Mouse (Mus musculus) heart, embryonic 15.5 days (tissue): ENCODE data around the gene Rfx5. TPM values are rescaled to one million over a fixed set of nuclear protein-coding genes. Genes with fewer than 3 reads are reported as not detected.

Experiments used
- ATAC-seq: fragments of 200-750 bp; cut with Nextera tagmentation; replicated peaks from 2 replicates; pipeline ENCODE4 v1.8.0; 2017; ENCODE audit warnings: low read depth, moderate TSS enrichment; ENCODE audit not compliant: insufficient number of reproducible peaks, insufficient read depth, low FRiP score
- H3K27ac ChIP-seq: fragments of 300-500 bp; sonication (generic); 2 replicates; pipeline ENCODE4 v1.5.1; 2015; ENCODE audit warnings: mild to moderate bottlenecking, inconsistent platforms
- H3K27me3 ChIP-seq: fragments of 300-500 bp; sonication (generic); 2 replicates; pipeline ENCODE4 v1.6.1; 2015; ENCODE audit warnings: inconsistent platforms
- H3K36me3 ChIP-seq: fragments of 300-500 bp; sonication (generic); 2 replicates; pipeline ENCODE4 v1.6.1; 2015; ENCODE audit warnings: mild to moderate bottlenecking, inconsistent platforms
- H3K4me1 ChIP-seq: fragments of 300-500 bp; sonication (generic); replicated peaks from 2 replicates; pipeline ENCODE4 v1.6.1; 2015; ENCODE audit warnings: inconsistent platforms
- H3K4me2 ChIP-seq: fragments of 300-500 bp; sonication (generic); 2 replicates; pipeline ENCODE4 v1.6.1; 2015; ENCODE audit warnings: inconsistent platforms, mild to moderate bottlenecking, moderate library complexity
- H3K4me3 ChIP-seq: fragments of 300-500 bp; sonication (generic); 2 replicates; pipeline ENCODE4 v1.5.1; 2015; ENCODE audit warnings: mild to moderate bottlenecking, inconsistent platforms
- H3K9ac ChIP-seq: fragments of 300-500 bp; sonication (generic); 2 replicates; pipeline ENCODE4 v1.6.1; 2015; ENCODE audit warnings: mild to moderate bottlenecking, inconsistent platforms
- H3K9me3 ChIP-seq: fragments of 300-500 bp; sonication (generic); replicated peaks from 2 replicates; pipeline ENCODE4 v1.6.1; 2016; ENCODE audit warnings: inconsistent platforms
- WGBS: fragments of 180-500 bp; shearing (Covaris S2); methylation state at CpG from one replicate; pipeline ENCODE4 v1.1.7; 2015; ENCODE audit warnings: mixed read lengths; 5-methylcytosine and 5-hydroxymethylcytosine counted together
- polyA plus RNA-seq: library from polyadenylated mRNA; unstranded; fragments of >200 nt; fragmentation: Nextera tagmentation; extraction: Ambion mirVana; gene quantifications from 2 replicates; pipeline ENCODE4 v1.2.1, GENCODE M21; 2015

Rfx5 gene
- polyA plus RNA-seq, 1 experiment from 2014 or later, result 3.6 TPM

- Histone ChIP-seq H3K9me3 (no peaks in the 10 kb centered on the region), H3K4me2 (no peak overlapping the region), H3K27ac (no peak overlapping the region), H3K4me3 (no peak overlapping the region), H3K36me3 (no peaks in the 10 kb centered on the region; the same call in 1 of the 2 replicates), H3K27me3 (no peaks in the 10 kb centered on the region), H3K9ac (no peak overlapping the region), H3K4me1 (peaks cover 16% of the 10 kb centered on the region)
- no peak for ATAC-seq
- 59% methylated on average over 3 of the region's 3 CpGs for WGBS
Measured at GRCm38 (mm10) chr3:94972552-94972951, 18.7 kb downstream of the Rfx5 start.

- 84% methylated on average over 5 of the region's 5 CpGs for WGBS
Measured at GRCm38 (mm10) chr3:94973620-94974019, 19.7 kb downstream of the Rfx5 start.

GRCm38 (mm10) chr3:94974026-94974527, 20.2 kb downstream of the Rfx5 start:
- Histone ChIP-seq H3K27ac (peak overlapping the region; percentile 90), H3K9me3 (no peaks in the 10 kb centered on the region), H3K4me1 (peaks cover 16% of the 10 kb centered on the region), H3K4me2 (peak overlapping the region; percentile 76), H3K27me3 (no peaks in the 10 kb centered on the region), H3K4me3 (peak overlapping the region; percentile 93), H3K36me3 (no peaks in the 10 kb centered on the region; the same call in 1 of the 2 replicates), H3K9ac (peak overlapping the region; percentile 66)
- WGBS, result 20% methylated on average over 9 of the region's 9 CpGs
- no peak; the same call in 1 of the 2 replicates for ATAC-seq

More at GRCm38 (mm10) chr3:94973620-94974019, 19.7 kb downstream of the Rfx5 start:
- Histone ChIP-seq H3K9me3 (no peaks in the 10 kb centered on the region), H3K9ac (no peak overlapping the region), H3K4me3 (no peak overlapping the region), H3K36me3 (no peaks in the 10 kb centered on the region; the same call in 1 of the 2 replicates), H3K27me3 (no peaks in the 10 kb centered on the region), H3K4me2 (peak overlapping the region; percentile 76), H3K4me1 (peaks cover 16% of the 10 kb centered on the region), H3K27ac (no peak overlapping the region)
- ATAC-seq, result no peak

GRCm38 (mm10) chr3:94974528-94975422, 20.9 kb downstream of the Rfx5 start, which contains the start of gene Pi4kb:
Pi4kb (plus strand) TSS chr3:94974731.
- Histone ChIP-seq H3K27ac (peak within 1 kb of the TSS; percentile 90), H3K9ac (peak within 1 kb of the TSS; percentile 89), H3K4me2 (peak within 1 kb of the TSS; percentile 76), H3K4me3 (peak within 1 kb of the TSS; percentile 93), H3K9me3 (no peaks in the 10 kb centered on the region), H3K4me1 (peaks cover 16% of the 10 kb centered on the region), H3K36me3 (no peaks in the 10 kb centered on the region; the same call in 1 of the 2 replicates), H3K27me3 (no peaks in the 10 kb centered on the region)
- under 1% methylated on average over 57 of the region's 57 CpGs for WGBS
- ATAC-seq, result peak; percentile 92

- H3K36me3 ChIP-seq, result peaks cover 23% of the 10 kb centered on the region
Measured at GRCm38 (mm10) chr3:94984312-94984711, 30.4 kb downstream of the Rfx5 start.

GRCm38 (mm10) chr3:94985513-94985912, 31.6 kb downstream of the Rfx5 start:
- ATAC-seq, result no peak
- WGBS, result 92% methylated on average over 2 of the region's 2 CpGs
- Histone ChIP-seq H3K9me3 (no peaks in the 10 kb centered on the region), H3K4me3 (no peak overlapping the region), H3K27me3 (no peaks in the 10 kb centered on the region), H3K9ac (no peak overlapping the region), H3K4me1 (peaks cover 46% of the 10 kb centered on the region), H3K4me2 (no peak overlapping the region), H3K36me3 (peaks cover 23% of the 10 kb centered on the region), H3K27ac (no peak overlapping the region)

More at GRCm38 (mm10) chr3:94984312-94984711, 30.4 kb downstream of the Rfx5 start:
- Histone ChIP-seq H3K9ac (no peak overlapping the region), H3K4me1 (peaks cover 39% of the 10 kb centered on the region), H3K27ac (no peak overlapping the region), H3K4me2 (no peak overlapping the region), H3K9me3 (no peaks in the 10 kb centered on the region), H3K27me3 (no peaks in the 10 kb centered on the region), H3K4me3 (no peak overlapping the region)
- ATAC-seq, result no peak
- 89% methylated on average over 11 of the region's 11 CpGs for WGBS

- Histone ChIP-seq H3K36me3 (peaks cover 21% of the 10 kb centered on the region), H3K27ac (peak overlapping the region; percentile 60)
Measured at GRCm38 (mm10) chr3:94987578-94987977, 33.7 kb downstream of the Rfx5 start.

GRCm38 (mm10) chr3:94989159-94989761, 35.4 kb downstream of the Rfx5 start:
- peak overlapping the region; percentile 21; the same call in 1 of the 2 replicates for H3K4me2 ChIP-seq

More at GRCm38 (mm10) chr3:94987578-94987977, 33.7 kb downstream of the Rfx5 start:
- H3K4me2 ChIP-seq, result no peak overlapping the region
- ATAC-seq, result peak; percentile 86
- no peak overlapping the region for H3K9ac ChIP-seq
- no peak overlapping the region for H3K4me3 ChIP-seq
- H3K27me3 ChIP-seq, result no peaks in the 10 kb centered on the region
- H3K4me1 ChIP-seq, result peaks cover 46% of the 10 kb centered on the region
- H3K9me3 ChIP-seq, result no peaks in the 10 kb centered on the region

GRCm38 (mm10) chr3:94996946-94997345, 43.1 kb downstream of the Rfx5 start:
- 18% methylated on average over 2 of the region's 2 CpGs for WGBS

More at GRCm38 (mm10) chr3:94989159-94989761, 35.4 kb downstream of the Rfx5 start:
- Histone ChIP-seq H3K27ac (peak overlapping the region; percentile 53), H3K36me3 (peaks cover 23% of the 10 kb centered on the region), H3K4me1 (peaks cover 46% of the 10 kb centered on the region), H3K9me3 (no peaks in the 10 kb centered on the region), H3K9ac (peak overlapping the region; percentile 15; the same call in 1 of the 2 replicates), H3K4me3 (no peak overlapping the region), H3K27me3 (no peaks in the 10 kb centered on the region)
- ATAC-seq, result no peak
- WGBS, result 28% methylated on average over 9 of the region's 9 CpGs

GRCm38 (mm10) chr3:95002569-95002968, 48.7 kb downstream of the Rfx5 start:
- no peaks in the 10 kb centered on the region for H3K9me3 ChIP-seq
- no peak for ATAC-seq
- no peaks in the 10 kb centered on the region for H3K4me1 ChIP-seq
- peaks cover 86% of the 10 kb centered on the region for H3K36me3 ChIP-seq
- no peak overlapping the region for H3K9ac ChIP-seq
- H3K4me2 ChIP-seq, result no peak overlapping the region
- H3K27ac ChIP-seq, result no peak overlapping the region
- no peak overlapping the region for H3K4me3 ChIP-seq
- H3K27me3 ChIP-seq, result no peaks in the 10 kb centered on the region
- 88% methylated on average over 4 of the region's 4 CpGs for WGBS

More at GRCm38 (mm10) chr3:94996946-94997345, 43.1 kb downstream of the Rfx5 start:
- H3K36me3 ChIP-seq, result peaks cover 73% of the 10 kb centered on the region
- H3K4me2 ChIP-seq, result no peak overlapping the region
- no peak overlapping the region for H3K4me3 ChIP-seq
- H3K9ac ChIP-seq, result no peak overlapping the region
- no peaks in the 10 kb centered on the region; the same call in 1 of the 2 replicates for H3K4me1 ChIP-seq
- no peaks in the 10 kb centered on the region for H3K27me3 ChIP-seq
- ATAC-seq, result no peak
- no peak overlapping the region for H3K27ac ChIP-seq
- H3K9me3 ChIP-seq, result no peaks in the 10 kb centered on the region

- Histone ChIP-seq H3K4me3 (no peak overlapping the region), H3K4me1 (no peaks in the 10 kb centered on the region), H3K9ac (no peak overlapping the region), H3K4me2 (no peak overlapping the region), H3K9me3 (no peaks in the 10 kb centered on the region), H3K36me3 (peaks cover 88% of the 10 kb centered on the region), H3K27me3 (no peaks in the 10 kb centered on the region), H3K27ac (0 out of 2 replicates have a peak overlapping the region, but pooled peaks have one; percentile 36)
- ATAC-seq, result no peak
Measured at GRCm38 (mm10) chr3:95003273-95003672, 49.4 kb downstream of the Rfx5 start.
